Mouse (Mus musculus): Measurements from ENCODE around the gene Chd8. TPM values are rescaled to one million over a fixed set of nuclear protein-coding genes. Genes with fewer than 3 reads are reported as not detected.
A peak's percentile ranks its signal among the peaks of the same experiment; 100 is the strongest.
"Not testable (repeated sequence)": the region's sequence is repeated elsewhere in the genome, so short reads cannot be mapped to it uniquely, and the experiment has no call there.

Gene Chd8
- polyA plus RNA-seq (2014; fragmentation: Nextera tagmentation; extraction: Ambion mirVana): 49.6 and 59.6 TPM in 2 replicates

DNA sequence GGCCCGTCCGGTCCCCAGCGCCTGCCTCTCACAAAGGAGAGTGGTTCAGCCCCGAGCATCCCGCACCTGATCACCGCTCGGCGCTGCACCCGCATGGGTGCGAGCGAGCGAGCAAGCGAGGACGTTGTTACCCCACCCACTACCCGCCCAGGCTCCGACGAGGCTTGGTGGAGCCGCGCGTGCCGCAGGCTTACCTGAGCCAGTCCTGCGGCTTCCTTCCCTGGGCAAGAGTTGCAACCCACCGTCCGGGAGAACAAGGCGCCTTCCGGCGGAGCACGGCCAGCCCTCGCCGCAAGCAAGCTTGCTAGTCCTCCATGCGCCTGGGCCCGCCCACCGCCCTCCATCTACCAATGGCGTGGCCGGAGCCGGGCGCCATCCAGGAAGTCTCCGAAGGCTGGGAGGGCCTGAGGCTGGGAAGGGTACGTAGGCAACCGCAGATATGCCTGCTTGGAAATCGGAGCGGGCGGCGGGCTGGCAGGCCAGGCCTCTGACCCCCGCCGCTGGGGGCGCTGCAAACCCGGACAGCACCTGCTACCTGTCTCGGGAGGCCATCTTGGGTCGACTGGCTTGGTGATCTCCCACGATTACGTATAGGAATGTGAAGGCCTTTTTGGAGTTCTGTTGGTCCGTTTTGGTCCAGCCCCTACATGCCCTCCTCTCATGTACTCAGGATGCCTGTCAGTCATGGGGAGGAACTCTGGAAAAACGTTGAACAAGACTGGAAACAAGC, at the start of gene Chd8:
TSS of gene Chd8 (minus strand) at position 297 of the 730 bp plus-strand sequence.
- Histone ChIP-seq H3K9me3 (ENCODE audit: control insufficient read depth, low read length) (no peaks in the 10 kb centered on the region), H3K27me3 (ENCODE audit: control insufficient read depth, insufficient read depth, low read length) (no peaks in the 10 kb centered on the region), H3K4me2 (ENCODE audit: low read depth, low read length) (peak within 1 kb of the TSS; percentile 62), H3K36me3 (ENCODE audit: control insufficient read depth, insufficient read depth, low read length) (0 out of 2 replicates have a peak, but pooled peaks cover 2% of the 10 kb centered on the region), H3K4me3 (ENCODE audit: low read depth, low read length) (peak within 1 kb of the TSS; percentile 85), H3K27ac (ENCODE audit: low read depth, low read length) (peak within 1 kb of the TSS; percentile 93), H3K4me1 (ENCODE audit: control insufficient read depth, insufficient read depth, low read length) (peaks cover 10% of the 10 kb centered on the region), H3K9ac (replicated peaks; ENCODE audit: low read depth, low read length) (peak within 1 kb of the TSS; percentile 84)
- WGBS: under 1% methylated on average over 54 of the region's 54 CpGs
- ATAC-seq (ENCODE audit: low read depth): peak; percentile 100

DNA sequence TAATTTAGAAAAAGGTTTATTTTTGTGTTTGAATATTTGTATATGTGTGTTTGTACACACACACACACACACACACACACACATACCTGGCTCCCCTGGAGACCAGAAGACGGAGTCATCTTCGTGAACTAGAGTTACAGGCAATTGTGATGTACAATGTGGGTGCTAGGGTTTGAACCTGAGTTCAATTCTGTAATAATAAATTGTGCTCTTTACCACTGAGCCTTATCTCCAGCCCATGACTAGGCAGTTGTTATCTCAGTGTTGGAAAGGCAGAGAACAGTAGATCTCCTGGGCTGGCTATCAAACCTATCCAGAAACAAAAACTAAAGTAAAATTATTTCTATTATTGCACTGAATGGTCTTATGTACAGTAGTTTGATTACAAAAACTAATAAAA, 48.5 kb upstream of the Chd8 start:
- H3K9ac ChIP-seq (replicated peaks; ENCODE audit: low read depth, low read length): no peak overlapping the region
- 95% methylated on average over 2 of the region's 2 CpGs for whole genome bisulfite sequencing
- H3K27me3 ChIP-seq (ENCODE audit: control insufficient read depth, insufficient read depth, low read length): no peaks in the 10 kb centered on the region
- peaks cover 6% of the 10 kb centered on the region; the same call in 1 of the 2 replicates for H3K36me3 ChIP-seq (ENCODE audit: control insufficient read depth, insufficient read depth, low read length)
- no peaks in the 10 kb centered on the region for H3K9me3 ChIP-seq (ENCODE audit: control insufficient read depth, low read length)
- no peak overlapping the region for H3K4me3 ChIP-seq (ENCODE audit: low read depth, low read length)
- no peak for ATAC-seq (ENCODE audit: low read depth)
- no peak overlapping the region for H3K4me2 ChIP-seq (ENCODE audit: low read depth, low read length)
- peaks cover 3% of the 10 kb centered on the region; the same call in 1 of the 2 replicates for H3K4me1 ChIP-seq (ENCODE audit: control insufficient read depth, insufficient read depth, low read length)
- H3K27ac ChIP-seq (ENCODE audit: low read depth, low read length): no peak overlapping the region

DNA sequence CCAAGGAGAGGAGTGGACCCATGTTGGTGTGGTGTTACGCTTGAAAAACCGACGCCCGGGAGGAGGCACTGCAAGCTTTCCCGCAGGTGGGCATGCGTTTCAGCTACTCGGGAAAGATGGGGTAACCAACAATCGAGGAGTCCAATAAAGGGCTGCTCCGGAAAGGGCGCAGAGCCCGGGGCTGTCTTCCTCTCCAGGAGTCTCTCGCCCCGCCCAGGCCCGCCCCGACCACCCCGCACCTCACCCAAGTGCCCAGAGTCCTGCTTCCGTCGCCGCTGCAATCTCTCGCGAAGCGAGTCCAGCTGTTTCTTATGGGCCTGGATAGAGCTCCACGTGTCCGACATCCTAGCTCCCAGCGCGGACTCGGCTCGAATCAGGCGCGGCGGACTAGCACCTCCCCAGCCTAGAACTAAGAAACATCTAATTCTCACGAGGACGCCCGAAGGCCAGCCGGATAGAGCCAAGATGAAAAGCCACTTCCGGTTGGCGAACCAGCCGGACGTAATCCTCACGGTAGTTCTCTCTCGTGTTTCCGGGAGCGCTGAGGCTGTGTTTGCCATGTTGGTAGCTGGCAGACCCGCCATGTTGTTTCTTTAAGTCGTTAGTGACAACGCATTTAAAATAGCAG, 47.2 kb upstream of the Chd8 start, which contains the start of gene Mettl3:
TSS of gene Mettl3 (minus strand) at position 485 of the 628 bp plus-strand sequence.
- peaks cover 3% of the 10 kb centered on the region; the same call in 1 of the 2 replicates for H3K4me1 ChIP-seq (ENCODE audit: control insufficient read depth, insufficient read depth, low read length)
- H3K4me2 ChIP-seq (ENCODE audit: low read depth, low read length): peak within 1 kb of the TSS; percentile 68
- peaks cover 11% of the 10 kb centered on the region; the same call in 1 of the 2 replicates for H3K36me3 ChIP-seq (ENCODE audit: control insufficient read depth, insufficient read depth, low read length)
- ATAC-seq (ENCODE audit: low read depth): peak; percentile 96
- no peaks in the 10 kb centered on the region for H3K27me3 ChIP-seq (ENCODE audit: control insufficient read depth, insufficient read depth, low read length)
- H3K4me3 ChIP-seq (ENCODE audit: low read depth, low read length): peak within 1 kb of the TSS; percentile 53
- H3K9me3 ChIP-seq (ENCODE audit: control insufficient read depth, low read length): no peaks in the 10 kb centered on the region
- WGBS: under 1% methylated on average over 46 of the region's 46 CpGs
- H3K9ac ChIP-seq (replicated peaks; ENCODE audit: low read depth, low read length): peak within 1 kb of the TSS; percentile 64
- H3K27ac ChIP-seq (ENCODE audit: low read depth, low read length): peak within 1 kb of the TSS; percentile 89

DNA sequence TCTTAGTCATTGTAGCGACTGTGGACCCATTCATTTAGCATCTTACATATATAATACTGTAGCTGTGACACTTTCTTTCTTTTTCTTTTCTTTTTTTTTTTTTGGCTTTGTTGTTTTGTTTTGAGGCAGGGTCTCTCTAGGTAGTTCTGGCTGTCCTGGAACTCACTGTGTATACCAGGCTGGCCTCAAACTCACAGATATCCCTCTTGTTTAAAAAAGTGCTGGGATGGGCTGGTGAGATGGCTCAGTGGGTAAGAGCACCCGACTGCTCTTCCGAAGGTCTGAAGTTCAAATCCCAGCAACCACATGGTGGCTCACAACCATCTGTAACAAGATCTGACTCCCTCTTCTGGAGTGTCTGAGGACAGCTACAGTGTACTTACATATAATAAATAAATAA, 45.9 kb upstream of the Chd8 start:
- H3K4me2 ChIP-seq (ENCODE audit: low read depth, low read length); H3K9me3 ChIP-seq (ENCODE audit: control insufficient read depth, low read length); H3K4me3 ChIP-seq (ENCODE audit: low read depth, low read length); H3K27me3 ChIP-seq (ENCODE audit: control insufficient read depth, insufficient read depth, low read length); ATAC-seq (ENCODE audit: low read depth); H3K4me1 ChIP-seq (ENCODE audit: control insufficient read depth, insufficient read depth, low read length); H3K9ac ChIP-seq (replicated peaks; ENCODE audit: low read depth, low read length); H3K27ac ChIP-seq (ENCODE audit: low read depth, low read length): not testable (repeated sequence)
- WGBS: 91% methylated on average over 3 of the region's 3 CpGs
- peaks cover 16% of the 10 kb centered on the region for H3K36me3 ChIP-seq (ENCODE audit: control insufficient read depth, insufficient read depth, low read length)

DNA sequence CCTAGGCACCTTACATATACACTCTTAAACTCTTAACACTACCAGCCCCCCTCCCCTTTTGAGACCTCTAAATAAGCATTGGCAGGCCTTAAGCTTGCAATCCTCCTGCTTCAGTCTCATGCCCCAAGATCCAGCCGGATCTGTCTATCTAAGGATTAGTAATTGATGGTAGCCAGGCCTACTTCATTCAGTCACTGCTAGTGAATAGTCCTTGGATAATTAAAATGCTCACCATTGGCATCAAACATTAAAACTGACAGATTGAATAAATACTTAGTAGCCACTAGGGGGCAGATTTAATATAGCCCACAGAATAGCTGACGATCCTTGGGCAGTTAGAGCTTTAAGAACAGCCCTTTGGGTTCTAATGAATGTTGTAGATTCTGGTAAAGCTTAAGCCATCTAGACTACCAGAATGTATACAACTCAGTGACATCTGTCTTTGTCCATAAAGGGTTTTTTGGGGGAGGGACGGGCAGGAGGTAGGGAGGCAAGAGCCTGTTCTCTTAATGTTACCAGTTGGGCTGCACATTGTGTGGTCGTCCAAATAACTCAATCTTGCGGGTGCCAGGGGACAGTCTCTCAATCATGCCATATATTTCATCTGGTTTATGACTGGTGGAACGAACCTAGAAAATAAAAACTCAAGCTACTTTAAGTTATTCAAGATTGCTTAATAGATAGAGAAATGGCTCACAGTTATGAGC, 38.1 kb upstream of the Chd8 start:
- peak; percentile 70 for ATAC-seq (ENCODE audit: low read depth)
- Histone ChIP-seq H3K4me2 (ENCODE audit: low read depth, low read length) (no peak overlapping the region), H3K27me3 (ENCODE audit: control insufficient read depth, insufficient read depth, low read length) (no peaks in the 10 kb centered on the region), H3K27ac (ENCODE audit: low read depth, low read length) (no peak overlapping the region), H3K4me3 (ENCODE audit: low read depth, low read length) (no peak overlapping the region), H3K9me3 (ENCODE audit: control insufficient read depth, low read length) (no peaks in the 10 kb centered on the region), H3K9ac (replicated peaks; ENCODE audit: low read depth, low read length) (no peak overlapping the region), H3K36me3 (ENCODE audit: control insufficient read depth, insufficient read depth, low read length) (peaks cover 70% of the 10 kb centered on the region), H3K4me1 (ENCODE audit: control insufficient read depth, insufficient read depth, low read length) (no peaks in the 10 kb centered on the region)
- 60% methylated on average over 6 of the region's 6 CpGs for WGBS

DNA sequence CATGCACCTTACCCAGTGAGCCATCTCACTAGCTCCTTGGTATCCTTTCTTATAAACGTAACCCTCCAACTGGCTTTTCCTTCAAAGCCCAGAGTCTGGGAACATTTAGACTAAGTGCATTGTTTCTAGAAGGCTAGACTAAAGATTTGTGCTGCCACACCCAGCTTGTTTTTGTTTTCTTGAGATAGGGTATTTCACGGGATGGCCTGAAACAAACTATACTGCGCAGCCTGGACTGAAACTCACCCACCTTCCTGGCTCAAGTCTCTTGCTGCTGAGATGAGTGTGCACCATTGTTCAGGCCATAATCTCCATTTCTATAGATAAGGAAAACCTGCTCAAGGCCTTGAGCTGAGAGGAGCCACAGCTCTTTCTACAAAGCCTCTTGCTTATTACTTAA, 26.6 kb upstream of the Chd8 start:
- WGBS: 95% methylated on average over 3 of the region's 3 CpGs
- no peak for ATAC-seq (ENCODE audit: low read depth)
- H3K27me3 ChIP-seq (ENCODE audit: control insufficient read depth, insufficient read depth, low read length): no peaks in the 10 kb centered on the region

DNA sequence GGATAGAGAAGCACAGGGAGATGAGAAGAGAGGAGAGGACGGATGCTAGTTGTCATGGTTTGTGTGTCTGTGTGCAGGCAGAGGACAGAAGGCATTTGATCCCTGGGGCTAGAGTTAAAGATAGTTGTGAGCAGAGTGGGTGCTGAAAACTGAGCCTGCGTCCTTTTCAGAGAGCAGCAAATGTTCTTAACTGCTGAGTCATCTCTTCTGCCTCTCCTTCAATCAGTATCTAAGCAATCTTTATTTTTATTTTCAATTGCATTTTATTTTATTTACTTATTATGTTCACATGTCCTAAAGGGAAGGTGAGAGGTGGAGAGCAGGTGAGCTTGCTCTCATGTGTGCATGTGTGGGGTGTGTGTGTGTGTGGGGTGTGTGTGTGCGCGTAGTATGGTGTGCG, 26.0 kb upstream of the Chd8 start:
- no peak overlapping the region for H3K27ac ChIP-seq (ENCODE audit: low read depth, low read length)
- H3K4me2 ChIP-seq (ENCODE audit: low read depth, low read length): no peak overlapping the region
- peaks cover 24% of the 10 kb centered on the region for H3K36me3 ChIP-seq (ENCODE audit: control insufficient read depth, insufficient read depth, low read length)
- WGBS: 97% methylated on average over 5 of the region's 5 CpGs
- peaks cover 8% of the 10 kb centered on the region; the same call in 1 of the 2 replicates for H3K4me1 ChIP-seq (ENCODE audit: control insufficient read depth, insufficient read depth, low read length)
- H3K4me3 ChIP-seq (ENCODE audit: low read depth, low read length): no peak overlapping the region
- H3K9ac ChIP-seq (replicated peaks; ENCODE audit: low read depth, low read length): no peak overlapping the region
- no peaks in the 10 kb centered on the region for H3K27me3 ChIP-seq (ENCODE audit: control insufficient read depth, insufficient read depth, low read length)
- no peak for ATAC-seq (ENCODE audit: low read depth)
- H3K9me3 ChIP-seq (ENCODE audit: control insufficient read depth, low read length): no peaks in the 10 kb centered on the region

More for the DNA sequence above, 26.6 kb upstream of the Chd8 start:
- no peaks in the 10 kb centered on the region for H3K9me3 ChIP-seq (ENCODE audit: control insufficient read depth, low read length)
- H3K9ac ChIP-seq (replicated peaks; ENCODE audit: low read depth, low read length): no peak overlapping the region
- peaks cover 8% of the 10 kb centered on the region; the same call in 1 of the 2 replicates for H3K4me1 ChIP-seq (ENCODE audit: control insufficient read depth, insufficient read depth, low read length)
- H3K36me3 ChIP-seq (ENCODE audit: control insufficient read depth, insufficient read depth, low read length): peaks cover 28% of the 10 kb centered on the region
- H3K4me3 ChIP-seq (ENCODE audit: low read depth, low read length): no peak overlapping the region
- no peak overlapping the region for H3K4me2 ChIP-seq (ENCODE audit: low read depth, low read length)
- no peak overlapping the region for H3K27ac ChIP-seq (ENCODE audit: low read depth, low read length)

DNA sequence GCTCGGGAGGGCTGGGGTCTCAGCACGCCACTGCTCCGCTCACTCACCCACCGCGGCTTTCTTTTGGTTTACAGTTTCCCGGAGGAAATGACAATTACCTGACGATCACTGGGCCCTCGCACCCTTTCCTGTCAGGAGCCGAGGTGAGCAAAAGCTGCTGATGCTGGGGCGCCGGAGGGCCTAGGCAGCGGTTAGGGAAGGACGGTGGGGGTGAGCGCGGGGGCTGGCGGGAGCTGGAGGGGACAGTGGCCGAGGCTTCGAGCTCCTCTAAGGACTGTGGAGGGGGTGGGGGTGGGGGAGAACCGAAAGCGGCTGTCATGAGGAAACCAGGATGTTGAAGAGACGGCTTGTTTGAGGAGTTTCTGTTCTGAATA, 22.2 kb upstream of the Chd8 start:
- no peak; the same call in 1 of the 2 replicates for ATAC-seq (ENCODE audit: low read depth)
- Histone ChIP-seq H3K27me3 (ENCODE audit: control insufficient read depth, insufficient read depth, low read length) (no peaks in the 10 kb centered on the region), H3K4me1 (ENCODE audit: control insufficient read depth, insufficient read depth, low read length) (peaks cover 10% of the 10 kb centered on the region; the same call in 1 of the 2 replicates), H3K36me3 (ENCODE audit: control insufficient read depth, insufficient read depth, low read length) (0 out of 2 replicates have a peak, but pooled peaks cover 6% of the 10 kb centered on the region), H3K9ac (replicated peaks; ENCODE audit: low read depth, low read length) (peak overlapping the region; percentile 83), H3K27ac (ENCODE audit: low read depth, low read length) (peak overlapping the region; percentile 83), H3K4me3 (ENCODE audit: low read depth, low read length) (peak overlapping the region; percentile 82), H3K9me3 (ENCODE audit: control insufficient read depth, low read length) (no peaks in the 10 kb centered on the region), H3K4me2 (ENCODE audit: low read depth, low read length) (peak overlapping the region; percentile 63)
- WGBS: 1% methylated on average over 20 of the region's 21 CpGs
